Mouse (Mus musculus): Measurements from ENCODE around the gene Wipf1. TPM values are rescaled to one million over a fixed set of nuclear protein-coding genes. Genes with fewer than 3 reads are reported as not detected.

Wipf1 gene
- polyA plus RNA-seq, 1 experiment from 2014 or later, result 7.8 TPM

- WGBS (ENCODE audit: insufficient replicate concordance), result 79% methylated on average over 6 of the region's 6 CpGs
- no peaks in the 10 kb centered on the region for H3K27me3 ChIP-seq (ENCODE audit: control insufficient read depth, insufficient read depth, low read length)
- H3K4me1 ChIP-seq (ENCODE audit: control insufficient read depth, insufficient read depth, low read length), result peaks cover 3% of the 10 kb centered on the region; the same call in 1 of the 2 replicates
These were observed 50.7 kb downstream of the Wipf1 start for GRCm38 (mm10) chr2:73478805-73479204.

GRCm38 (mm10) chr2:73477501-73477900 lies 52.0 kb downstream of the Wipf1 start:
- no peak for ATAC-seq (replicated peaks; ENCODE audit: insufficient number of reproducible peaks, low FRiP score, low TSS enrichment)
- Histone ChIP-seq H3K4me2 (no peak overlapping the region), H3K4me1 (ENCODE audit: control insufficient read depth, insufficient read depth, low read length) (peaks cover 3% of the 10 kb centered on the region; the same call in 1 of the 2 replicates), H3K27ac (ENCODE audit: low read depth, low read length) (no peak overlapping the region), H3K4me3 (ENCODE audit: low read depth, low read length) (no peak overlapping the region), H3K36me3 (ENCODE audit: control insufficient read depth, insufficient read depth, low read length) (no peaks in the 10 kb centered on the region), H3K9me3 (replicated peaks; ENCODE audit: control insufficient read depth, low read length) (no peaks in the 10 kb centered on the region), H3K9ac (ENCODE audit: low read depth, low read length) (no peak overlapping the region), H3K27me3 (ENCODE audit: control insufficient read depth, insufficient read depth, low read length) (no peaks in the 10 kb centered on the region)
- WGBS (ENCODE audit: insufficient replicate concordance), result 77% methylated on average over 7 of the region's 7 CpGs

More at GRCm38 (mm10) chr2:73478805-73479204, 50.7 kb downstream of the Wipf1 start:
- H3K27ac ChIP-seq (ENCODE audit: low read depth, low read length), result no peak overlapping the region
- ATAC-seq (replicated peaks; ENCODE audit: insufficient number of reproducible peaks, low FRiP score, low TSS enrichment), result no peak
- H3K4me2 ChIP-seq, result no peak overlapping the region
- H3K9ac ChIP-seq (ENCODE audit: low read depth, low read length), result no peak overlapping the region
- H3K4me3 ChIP-seq (ENCODE audit: low read depth, low read length), result no peak overlapping the region
- H3K9me3 ChIP-seq (replicated peaks; ENCODE audit: control insufficient read depth, low read length), result no peaks in the 10 kb centered on the region
- H3K36me3 ChIP-seq (ENCODE audit: control insufficient read depth, insufficient read depth, low read length), result no peaks in the 10 kb centered on the region

- 0 out of 2 replicates have a peak overlapping the region, but pooled peaks have one; percentile 22 for H3K27ac ChIP-seq (ENCODE audit: low read depth, low read length)
- H3K4me3 ChIP-seq (ENCODE audit: low read depth, low read length), result no peak overlapping the region
- H3K4me2 ChIP-seq, result no peak overlapping the region
- ATAC-seq (replicated peaks; ENCODE audit: insufficient number of reproducible peaks, low FRiP score, low TSS enrichment), result no peak
- no peaks in the 10 kb centered on the region for H3K36me3 ChIP-seq (ENCODE audit: control insufficient read depth, insufficient read depth, low read length)
- no peak overlapping the region for H3K9ac ChIP-seq (ENCODE audit: low read depth, low read length)
- peaks cover 3% of the 10 kb centered on the region; the same call in 1 of the 2 replicates for H3K4me1 ChIP-seq (ENCODE audit: control insufficient read depth, insufficient read depth, low read length)
- WGBS (ENCODE audit: insufficient replicate concordance), result 48% methylated on average over 3 of the region's 3 CpGs
- no peaks in the 10 kb centered on the region for H3K9me3 ChIP-seq (replicated peaks; ENCODE audit: control insufficient read depth, low read length)
- no peaks in the 10 kb centered on the region for H3K27me3 ChIP-seq (ENCODE audit: control insufficient read depth, insufficient read depth, low read length)
These were observed 54.0 kb downstream of the Wipf1 start for GRCm38 (mm10) chr2:73475519-73475918.

- no peak for ATAC-seq (replicated peaks; ENCODE audit: insufficient number of reproducible peaks, low FRiP score, low TSS enrichment)
- Histone ChIP-seq H3K4me3 (ENCODE audit: low read depth, low read length) (no peak overlapping the region), H3K4me2 (no peak overlapping the region), H3K9ac (ENCODE audit: low read depth, low read length) (no peak overlapping the region), H3K4me1 (ENCODE audit: control insufficient read depth, insufficient read depth, low read length) (peaks cover 3% of the 10 kb centered on the region; the same call in 1 of the 2 replicates), H3K36me3 (ENCODE audit: control insufficient read depth, insufficient read depth, low read length) (no peaks in the 10 kb centered on the region), H3K27me3 (ENCODE audit: control insufficient read depth, insufficient read depth, low read length) (no peaks in the 10 kb centered on the region), H3K27ac (ENCODE audit: low read depth, low read length) (no peak overlapping the region), H3K9me3 (replicated peaks; ENCODE audit: control insufficient read depth, low read length) (no peaks in the 10 kb centered on the region)
- WGBS (ENCODE audit: insufficient replicate concordance), result 84% methylated on average over 2 of the region's 2 CpGs
These were observed 57.4 kb downstream of the Wipf1 start for GRCm38 (mm10) chr2:73472130-73472529.

GRCm38 (mm10) chr2:73470146-73470630 lies 59.3 kb downstream of the Wipf1 start:
- no peaks in the 10 kb centered on the region for H3K9me3 ChIP-seq (replicated peaks; ENCODE audit: control insufficient read depth, low read length)
- no peaks in the 10 kb centered on the region for H3K4me1 ChIP-seq (ENCODE audit: control insufficient read depth, insufficient read depth, low read length)
- H3K4me3 ChIP-seq (ENCODE audit: low read depth, low read length), result no peak overlapping the region
- ATAC-seq (replicated peaks; ENCODE audit: insufficient number of reproducible peaks, low FRiP score, low TSS enrichment), result no peak
- H3K4me2 ChIP-seq, result no peak overlapping the region
- no peaks in the 10 kb centered on the region for H3K27me3 ChIP-seq (ENCODE audit: control insufficient read depth, insufficient read depth, low read length)
- no peak overlapping the region for H3K9ac ChIP-seq (ENCODE audit: low read depth, low read length)
- H3K27ac ChIP-seq (ENCODE audit: low read depth, low read length), result no peak overlapping the region
- WGBS (ENCODE audit: insufficient replicate concordance), result 72% methylated on average over 10 of the region's 10 CpGs
- H3K36me3 ChIP-seq (ENCODE audit: control insufficient read depth, insufficient read depth, low read length), result no peaks in the 10 kb centered on the region

GRCm38 (mm10) chr2:73469552-73469951 lies 60.0 kb downstream of the Wipf1 start:
- WGBS (ENCODE audit: insufficient replicate concordance), result 81% methylated on average over 6 of the region's 6 CpGs
- no peaks in the 10 kb centered on the region for H3K4me1 ChIP-seq (ENCODE audit: control insufficient read depth, insufficient read depth, low read length)
- H3K4me3 ChIP-seq (ENCODE audit: low read depth, low read length), result no peak overlapping the region
- no peak overlapping the region for H3K9ac ChIP-seq (ENCODE audit: low read depth, low read length)
- ATAC-seq (replicated peaks; ENCODE audit: insufficient number of reproducible peaks, low FRiP score, low TSS enrichment), result no peak
- H3K9me3 ChIP-seq (replicated peaks; ENCODE audit: control insufficient read depth, low read length), result no peaks in the 10 kb centered on the region
- H3K36me3 ChIP-seq (ENCODE audit: control insufficient read depth, insufficient read depth, low read length), result no peaks in the 10 kb centered on the region
- H3K4me2 ChIP-seq, result no peak overlapping the region
- no peaks in the 10 kb centered on the region for H3K27me3 ChIP-seq (ENCODE audit: control insufficient read depth, insufficient read depth, low read length)
- no peak overlapping the region for H3K27ac ChIP-seq (ENCODE audit: low read depth, low read length)

GRCm38 (mm10) chr2:73468993-73469392 lies 60.5 kb downstream of the Wipf1 start:
- H3K4me2 ChIP-seq, result no peak overlapping the region
- no peak overlapping the region for H3K4me3 ChIP-seq (ENCODE audit: low read depth, low read length)
- 87% methylated on average over 5 of the region's 5 CpGs for WGBS (ENCODE audit: insufficient replicate concordance)
- H3K27ac ChIP-seq (ENCODE audit: low read depth, low read length), result no peak overlapping the region
- no peak for ATAC-seq (replicated peaks; ENCODE audit: insufficient number of reproducible peaks, low FRiP score, low TSS enrichment)
- H3K36me3 ChIP-seq (ENCODE audit: control insufficient read depth, insufficient read depth, low read length), result no peaks in the 10 kb centered on the region
- H3K9me3 ChIP-seq (replicated peaks; ENCODE audit: control insufficient read depth, low read length), result no peaks in the 10 kb centered on the region
- H3K4me1 ChIP-seq (ENCODE audit: control insufficient read depth, insufficient read depth, low read length), result peaks cover 3% of the 10 kb centered on the region
- no peaks in the 10 kb centered on the region for H3K27me3 ChIP-seq (ENCODE audit: control insufficient read depth, insufficient read depth, low read length)
- H3K9ac ChIP-seq (ENCODE audit: low read depth, low read length), result no peak overlapping the region

GRCm38 (mm10) chr2:73467071-73467851 lies 62.3 kb downstream of the Wipf1 start:
- WGBS (ENCODE audit: insufficient replicate concordance), result 68% methylated on average over 7 of the region's 7 CpGs
- Histone ChIP-seq H3K36me3 (ENCODE audit: control insufficient read depth, insufficient read depth, low read length) (no peaks in the 10 kb centered on the region), H3K27me3 (ENCODE audit: control insufficient read depth, insufficient read depth, low read length) (no peaks in the 10 kb centered on the region), H3K9me3 (replicated peaks; ENCODE audit: control insufficient read depth, low read length) (no peaks in the 10 kb centered on the region), H3K4me2 (no peak overlapping the region), H3K4me1 (ENCODE audit: control insufficient read depth, insufficient read depth, low read length) (peaks cover 11% of the 10 kb centered on the region), H3K9ac (ENCODE audit: low read depth, low read length) (no peak overlapping the region), H3K27ac (ENCODE audit: low read depth, low read length) (no peak overlapping the region), H3K4me3 (ENCODE audit: low read depth, low read length) (no peak overlapping the region)
- ATAC-seq (replicated peaks; ENCODE audit: insufficient number of reproducible peaks, low FRiP score, low TSS enrichment), result no peak

- no peak for ATAC-seq (replicated peaks; ENCODE audit: insufficient number of reproducible peaks, low FRiP score, low TSS enrichment)
- Histone ChIP-seq H3K4me2 (no peak overlapping the region), H3K36me3 (ENCODE audit: control insufficient read depth, insufficient read depth, low read length) (no peaks in the 10 kb centered on the region), H3K27me3 (ENCODE audit: control insufficient read depth, insufficient read depth, low read length) (no peaks in the 10 kb centered on the region), H3K27ac (ENCODE audit: low read depth, low read length) (no peak overlapping the region), H3K4me1 (ENCODE audit: control insufficient read depth, insufficient read depth, low read length) (peaks cover 11% of the 10 kb centered on the region), H3K9ac (ENCODE audit: low read depth, low read length) (no peak overlapping the region), H3K9me3 (replicated peaks; ENCODE audit: control insufficient read depth, low read length) (no peaks in the 10 kb centered on the region), H3K4me3 (ENCODE audit: low read depth, low read length) (no peak overlapping the region)
- 89% methylated on average over 10 of the region's 10 CpGs for WGBS (ENCODE audit: insufficient replicate concordance)
These were observed 63.1 kb downstream of the Wipf1 start for GRCm38 (mm10) chr2:73466481-73466880.
